Mouse (Mus musculus) kidney, adult 2 months (tissue): Measurements from ENCODE around the gene Krtap5-3. TPM values are rescaled to one million over a fixed set of nuclear protein-coding genes. Genes with fewer than 3 reads are reported as not detected.
"Not testable (repeated sequence)": the region's sequence is repeated elsewhere in the genome, so short reads cannot be mapped to it uniquely, and the experiment has no call there.

Source experiments
- DNase-seq: peaks from one replicate; pipeline ENCODE4 v3.0.0; 2021
- H3K27ac ChIP-seq: fragments of 200-500 bp; 2 replicates; pipeline ENCODE4 v1.5.1; 2012; ENCODE audit warnings: low read depth, low read length, control low read depth, inconsistent platforms; ENCODE audit not compliant: insufficient read depth
- H3K27me3 ChIP-seq: fragments of 200-500 bp; replicated peaks from 2 replicates; pipeline ENCODE4 v1.6.1; 2012; ENCODE audit warnings: mild to moderate bottlenecking, moderate library complexity, low read length, inconsistent platforms; ENCODE audit not compliant: control insufficient read depth, insufficient read depth
- H3K36me3 ChIP-seq: fragments of 200-500 bp; 2 replicates; pipeline ENCODE4 v1.6.1; 2012; ENCODE audit warnings: mild to moderate bottlenecking, moderate library complexity, low read length, inconsistent platforms; ENCODE audit not compliant: control insufficient read depth, insufficient read depth
- H3K4me1 ChIP-seq: fragments of 200-500 bp; 2 replicates; pipeline ENCODE4 v1.6.1; 2011; ENCODE audit warnings: low read length; ENCODE audit not compliant: control insufficient read depth, insufficient read depth
- H3K4me3 ChIP-seq: fragments of 200-500 bp; 2 replicates; pipeline ENCODE4 v1.5.1; 2011; ENCODE audit warnings: mild to moderate bottlenecking, low read depth, low read length, control low read depth; ENCODE audit not compliant: insufficient read depth
- CTCF ChIP-seq: fragments of 200-500 bp; conservative IDR thresholded peaks from 2 replicates; pipeline ENCODE4 v1.5.1; 2011; ENCODE audit warnings: low read depth, mild to moderate bottlenecking, control low read depth, low read length, moderate library complexity, mixed read lengths; ENCODE audit not compliant: insufficient read depth, insufficient read length
- POLR2A ChIP-seq: fragments of 200-500 bp; IDR thresholded peaks from one replicate; pipeline ENCODE4 v1.6.1; 2011; ENCODE audit warnings: low read depth, low read length, control low read depth
- WGBS: fragments of 180-500 bp; shearing (Covaris S2); methylation state at CpG from one replicate; pipeline ENCODE4 v1.1.7; 2018; 5-methylcytosine and 5-hydroxymethylcytosine counted together
- polyA plus RNA-seq: library from polyadenylated mRNA; depleted of rRNA; stranded (reverse); fragments of >200 nt; gene quantifications from 2 replicates; pipeline ENCODE4 v1.2.3, GENCODE M21; 2012

The Krtap5-3 gene
- polyA plus RNA-seq, 1 experiment, result not detected

DNA sequence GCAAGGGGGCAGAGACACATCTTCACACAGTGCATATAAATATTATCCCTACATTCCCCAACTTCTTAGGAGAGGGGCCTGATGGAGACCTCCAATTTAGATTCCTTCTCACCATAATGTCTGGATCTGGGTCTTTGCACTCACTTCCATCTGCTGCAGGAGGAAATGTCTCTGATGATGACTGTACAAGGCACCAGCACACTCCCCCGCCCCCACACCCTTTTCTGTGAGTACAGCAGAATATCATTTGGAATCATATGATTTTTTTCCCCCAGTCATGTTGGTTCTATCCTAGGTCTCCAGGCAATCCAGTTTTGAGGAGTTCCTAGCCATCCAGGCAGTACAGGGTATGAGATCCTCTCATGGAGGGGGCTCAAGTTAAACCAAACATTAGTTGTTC, 22.5 kb upstream of the Krtap5-3 start:
- H3K4me1 ChIP-seq, result no peaks in the 10 kb centered on the region
- 90% methylated on average over 1 of the region's 1 CpGs for WGBS

DNA sequence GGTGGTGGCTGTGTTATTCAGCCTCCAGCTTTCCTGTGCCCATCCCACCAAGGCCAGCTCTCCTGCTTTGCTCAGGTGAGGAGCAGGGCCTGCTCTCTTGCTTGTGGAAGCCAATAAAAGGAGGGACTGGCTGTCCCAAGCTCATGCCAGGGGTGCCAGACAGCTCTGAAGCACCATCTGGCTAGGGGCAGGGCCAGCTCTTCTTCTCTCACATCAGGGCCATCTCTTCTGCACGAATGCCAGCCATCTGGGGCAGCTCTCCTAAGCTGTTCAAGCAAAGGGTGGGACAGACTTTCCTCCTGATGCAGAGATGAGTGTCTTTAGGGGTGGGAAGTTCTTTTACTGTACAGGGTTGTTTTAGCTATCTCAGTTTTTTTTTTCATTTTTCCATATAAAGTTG, 20.1 kb upstream of the Krtap5-3 start:
- 55% methylated on average over 1 of the region's 1 CpGs for WGBS
- Histone ChIP-seq H3K27me3 (no peaks in the 10 kb centered on the region), H3K27ac (no peak overlapping the region), H3K4me1 (no peaks in the 10 kb centered on the region), H3K36me3 (no peaks in the 10 kb centered on the region), H3K4me3 (no peak overlapping the region)
- no peak for TF ChIP-seq POLR2A
- TF ChIP-seq CTCF, result no peak
- no peak for DNase-seq

More for the DNA sequence above, 22.5 kb upstream of the Krtap5-3 start:
- TF ChIP-seq CTCF, result no peak
- TF ChIP-seq POLR2A, result no peak
- Histone ChIP-seq H3K36me3 (no peaks in the 10 kb centered on the region), H3K27me3 (no peaks in the 10 kb centered on the region), H3K4me3 (no peak overlapping the region), H3K27ac (no peak overlapping the region)
- no peak for DNase-seq

DNA sequence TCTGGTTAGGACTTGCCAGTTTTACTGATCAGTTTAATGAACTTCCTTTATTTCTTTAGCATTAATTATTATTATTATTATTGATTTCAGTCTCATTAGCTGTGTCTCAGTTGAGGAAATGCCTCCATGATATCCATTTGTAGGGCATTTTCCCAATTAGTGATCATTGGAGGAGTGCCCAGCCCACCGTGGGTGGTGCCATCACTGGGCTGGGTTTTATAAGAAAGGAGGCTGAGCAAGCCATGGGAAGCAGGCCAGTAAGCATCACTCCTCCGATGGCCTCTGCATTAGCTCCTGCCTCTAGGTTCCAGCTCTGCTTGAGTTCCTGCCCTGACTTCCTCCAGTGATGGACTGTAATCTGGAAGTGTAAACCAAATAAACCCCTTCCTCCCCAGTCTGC, 13.0 kb upstream of the Krtap5-3 start:
- no peaks in the 10 kb centered on the region for H3K36me3 ChIP-seq
- TF ChIP-seq POLR2A (no peak), CTCF (no peak)
- H3K4me1 ChIP-seq, result no peaks in the 10 kb centered on the region
- DNase-seq, result no peak
- 66% methylated on average over 2 of the region's 2 CpGs for WGBS
- no peaks in the 10 kb centered on the region for H3K27me3 ChIP-seq
- H3K4me3 ChIP-seq, result no peak overlapping the region
- no peak overlapping the region for H3K27ac ChIP-seq

DNA sequence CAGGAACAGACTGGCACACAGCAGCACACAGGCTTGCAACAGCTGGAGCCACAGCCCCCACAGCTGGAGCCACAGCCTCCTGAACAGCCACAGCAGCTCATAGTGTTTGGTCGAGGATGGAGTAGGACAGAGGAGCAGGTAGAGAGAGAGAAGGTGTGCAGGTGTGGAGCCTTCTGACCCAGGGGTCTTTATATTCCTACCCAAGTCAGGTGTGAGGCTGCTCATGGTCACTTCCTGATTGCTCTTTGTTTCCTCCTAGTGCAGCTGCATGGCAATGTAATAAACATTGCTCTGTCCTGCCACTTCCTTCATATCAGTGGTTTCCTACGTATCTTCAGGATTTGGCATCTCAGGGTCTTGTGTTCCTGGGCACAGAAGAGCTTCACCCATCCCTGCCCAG, 10.9 kb upstream of the Krtap5-3 start, which contains the start of gene Gm10153:
Gene Gm10153 (minus strand): TSS at position 101 of the 400 bp plus-strand sequence.
- H3K4me3 ChIP-seq, result no peak within 1 kb of the TSS
- no peaks in the 10 kb centered on the region for H3K27me3 ChIP-seq
- DNase-seq, result no peak
- TF ChIP-seq CTCF, result no peak
- no peak for TF ChIP-seq POLR2A
- WGBS, result 29% methylated on average over 2 of the region's 2 CpGs
- H3K36me3 ChIP-seq, result no peaks in the 10 kb centered on the region
- H3K27ac ChIP-seq, result no peak within 1 kb of the TSS
- H3K4me1 ChIP-seq, result no peaks in the 10 kb centered on the region

DNA sequence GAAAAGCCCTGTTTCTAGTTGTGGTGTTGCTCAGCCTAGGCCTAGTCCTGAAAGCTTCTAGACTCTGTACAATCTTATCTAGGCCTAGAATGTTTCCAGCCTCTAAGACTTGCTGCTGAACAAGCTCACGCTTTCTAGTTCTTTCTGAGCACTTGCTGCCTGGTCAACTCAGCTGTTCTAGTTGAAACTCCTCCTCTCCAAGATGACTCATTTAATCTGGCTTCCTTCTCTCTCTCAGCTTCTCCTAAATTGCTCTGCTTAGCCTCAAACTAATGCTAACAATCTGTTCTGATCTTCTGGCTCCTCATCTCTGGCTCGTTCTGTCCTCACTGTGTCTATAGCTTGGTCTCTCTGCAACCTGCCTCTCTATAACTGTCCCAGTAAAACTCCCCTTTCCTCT, 2.4 kb upstream of the Krtap5-3 start:
- no peaks in the 10 kb centered on the region for H3K27me3 ChIP-seq
- H3K4me3 ChIP-seq, result no peak overlapping the region
- H3K36me3 ChIP-seq, result no peaks in the 10 kb centered on the region
- no peak for DNase-seq
- 88% methylated on average over 2 of the region's 2 CpGs for WGBS
- H3K4me1 ChIP-seq, result no peaks in the 10 kb centered on the region
- H3K27ac ChIP-seq, result no peak overlapping the region
- TF ChIP-seq CTCF (no peak), POLR2A (no peak)

DNA sequence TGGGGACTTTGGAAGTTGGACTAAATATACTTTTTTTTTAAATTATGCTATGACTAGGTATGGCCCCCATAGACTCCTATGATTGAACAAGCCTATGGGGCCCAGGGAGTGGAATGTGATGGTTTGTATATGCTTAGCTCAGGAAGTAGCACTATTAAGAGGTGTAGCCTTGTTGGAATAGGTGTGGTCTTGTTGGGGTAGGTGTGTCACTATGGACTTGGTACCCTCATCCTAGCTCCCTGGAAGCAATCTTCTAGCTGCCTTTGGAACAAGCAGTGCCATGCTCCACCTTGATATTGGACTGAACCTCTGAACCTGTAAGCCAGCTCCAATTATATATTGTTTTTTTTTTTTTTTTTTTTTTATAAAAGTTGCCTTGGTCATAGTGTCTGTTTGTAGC, 4.3 kb downstream of the Krtap5-3 start:
- Histone ChIP-seq H3K27ac (no peak overlapping the region), H3K27me3 (no peaks in the 10 kb centered on the region), H3K4me3 (no peak overlapping the region), H3K4me1 (no peaks in the 10 kb centered on the region), H3K36me3 (no peaks in the 10 kb centered on the region)
- no peak for TF ChIP-seq CTCF
- no peak for TF ChIP-seq POLR2A
- no peak for DNase-seq

DNA sequence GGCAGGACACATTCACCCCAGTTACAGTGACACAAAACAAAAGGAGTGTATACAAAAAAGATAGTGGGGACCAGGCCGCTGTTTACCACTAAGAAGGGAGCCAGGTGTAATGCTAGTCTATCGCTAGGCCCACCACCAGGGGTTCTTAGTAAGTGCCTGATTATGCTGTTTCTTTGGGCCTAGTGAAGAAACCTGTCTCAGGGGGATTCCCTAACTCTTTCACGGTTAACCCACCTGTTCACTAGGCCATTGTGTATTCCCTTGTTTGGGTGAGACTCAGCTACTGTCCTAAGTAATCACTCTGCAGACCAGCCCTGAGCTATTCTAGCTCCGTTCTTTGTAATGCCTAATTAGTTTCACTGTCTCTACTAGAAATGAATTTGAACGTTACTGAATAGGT, 5.7 kb downstream of the Krtap5-3 start:
- H3K4me1 ChIP-seq, DNase-seq, H3K4me3 ChIP-seq, H3K36me3 ChIP-seq, H3K27ac ChIP-seq, H3K27me3 ChIP-seq: not testable (repeated sequence)
- 83% methylated on average over 5 of the region's 5 CpGs for WGBS

DNA sequence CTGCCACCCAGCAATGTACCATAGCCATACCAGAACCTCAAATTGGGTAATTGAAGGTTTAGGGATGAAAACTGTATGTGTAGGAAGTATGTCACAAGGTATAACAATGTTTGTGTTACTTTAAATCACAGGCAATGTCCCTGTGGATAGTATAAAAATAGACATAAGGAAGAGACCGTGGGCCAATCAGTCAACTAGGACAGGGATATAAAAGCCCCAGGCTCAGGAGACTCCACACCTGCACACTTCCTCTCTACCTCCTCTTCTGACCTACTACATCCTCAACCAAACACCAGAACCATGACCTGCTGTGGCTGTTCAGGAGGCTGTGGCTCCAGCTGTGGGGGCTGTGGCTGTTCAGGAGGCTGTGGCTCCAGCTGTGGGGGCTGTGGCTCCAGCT, 10.4 kb downstream of the Krtap5-3 start, which contains the start of gene Gm7579:
Gene Gm7579 (plus strand): TSS at position 301 of the 400 bp plus-strand sequence.
- Histone ChIP-seq H3K4me3 (no peak within 1 kb of the TSS), H3K27ac (no peak within 1 kb of the TSS), H3K27me3 (no peaks in the 10 kb centered on the region), H3K4me1 (no peaks in the 10 kb centered on the region), H3K36me3 (no peaks in the 10 kb centered on the region)
- WGBS, result 38% methylated on average over 1 of the region's 1 CpGs
- no peak for DNase-seq
- TF ChIP-seq POLR2A (no peak), CTCF (no peak)

DNA sequence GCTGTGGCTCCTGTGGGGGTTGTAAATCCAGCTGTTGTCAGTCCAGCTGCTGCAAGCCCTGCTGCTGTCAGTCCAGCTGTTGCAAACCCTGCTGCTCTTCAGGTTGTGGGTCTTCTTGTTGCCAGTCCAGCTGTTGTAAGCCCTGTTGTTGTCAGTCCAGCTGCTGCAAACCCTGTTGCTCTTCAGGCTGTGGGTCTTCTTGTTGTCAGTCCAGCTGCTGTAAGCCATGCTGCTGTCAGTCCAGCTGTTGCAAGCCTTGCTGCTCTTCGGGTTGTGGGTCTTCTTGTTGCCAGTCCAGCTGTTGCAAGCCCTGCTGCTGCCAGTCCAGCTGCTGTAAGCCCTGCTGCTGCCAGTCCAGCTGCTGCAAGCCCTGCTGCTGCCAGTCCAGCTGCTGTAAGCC, 11.0 kb downstream of the Krtap5-3 start:
- DNase-seq, H3K4me1 ChIP-seq, H3K27ac ChIP-seq, H3K4me3 ChIP-seq, H3K27me3 ChIP-seq, H3K36me3 ChIP-seq: not testable (repeated sequence)
- whole genome bisulfite sequencing, result 56% methylated on average over 1 of the region's 1 CpGs
